Mouse (Mus musculus) T-helper 2 cell (primary cell): ENCODE results near the gene Ccn1.

ENCODE experiments used
- in situ Hi-C: fragments of 300-600 bp; cut with MboI, MseI; formaldehyde crosslinking; loops from one replicate; pipeline ENCODE4 v1.15.1; 2025; ENCODE audit warnings: high pct_unique_total_duplicates

The Ccn1 gene

DNA sequence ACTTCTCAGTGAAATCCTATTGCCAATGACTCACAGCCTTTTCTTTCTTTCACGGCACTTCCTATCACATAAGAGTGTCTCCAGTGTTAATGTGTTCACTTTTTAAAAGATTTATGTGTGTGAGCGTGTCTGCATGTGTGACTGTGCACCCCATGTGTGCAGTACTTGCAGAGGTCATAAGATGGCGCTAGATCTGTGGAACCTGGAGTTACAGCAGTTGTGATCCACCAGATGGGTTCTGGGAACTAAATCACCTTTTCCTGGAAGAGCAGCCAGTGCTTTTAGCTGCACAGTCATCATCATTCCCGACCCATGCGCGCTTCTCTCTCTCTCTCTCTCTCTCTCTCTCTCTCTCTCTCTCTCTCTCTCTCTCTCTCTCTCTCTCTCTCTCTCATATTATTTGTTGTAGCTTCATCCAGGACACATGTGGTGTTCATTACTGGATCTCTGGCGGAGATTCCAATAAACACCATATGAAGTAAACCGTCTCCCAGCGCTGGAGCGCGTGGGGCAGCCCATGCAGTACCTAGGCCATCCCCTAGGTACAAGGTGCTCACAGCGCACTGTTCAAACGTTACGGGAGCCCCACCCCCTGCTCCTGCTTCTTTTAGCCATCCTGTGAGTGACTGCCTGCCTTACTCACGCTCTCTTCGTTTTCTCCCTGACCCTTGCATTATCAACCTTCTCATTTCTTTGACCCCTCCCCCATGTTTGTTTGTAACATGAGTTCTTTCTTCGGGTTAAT, 30.0 kb downstream of the Ccn1 start:
- in situ Hi-C loops = loop anchor here (10.0 kb wide), 1 partner anchor 295 kb away; no protein-coding TSS in a partner anchor

DNA sequence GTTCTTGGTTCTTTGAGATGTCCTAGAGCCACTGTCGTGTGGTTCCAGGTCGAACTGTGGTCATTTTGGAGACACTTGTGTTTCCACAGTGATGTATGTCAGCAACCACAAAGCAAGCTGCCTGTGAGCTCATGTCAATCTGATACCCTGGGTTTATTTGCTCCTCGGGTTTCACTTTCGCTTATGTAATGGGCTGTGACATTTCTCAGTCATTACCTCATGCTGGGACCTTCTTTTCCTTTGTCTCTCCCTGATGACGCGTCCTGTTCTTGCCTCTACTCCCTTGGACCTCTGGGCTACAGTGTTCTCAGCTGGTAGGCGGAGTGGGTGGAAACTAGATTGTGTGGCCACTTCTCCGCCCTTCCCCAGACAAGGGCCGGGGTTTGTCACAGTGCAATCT, 31.5 kb downstream of the Ccn1 start:
- in situ Hi-C loops = loop anchor here (10.0 kb wide), 1 partner anchor 297 kb away; no protein-coding TSS in a partner anchor

DNA sequence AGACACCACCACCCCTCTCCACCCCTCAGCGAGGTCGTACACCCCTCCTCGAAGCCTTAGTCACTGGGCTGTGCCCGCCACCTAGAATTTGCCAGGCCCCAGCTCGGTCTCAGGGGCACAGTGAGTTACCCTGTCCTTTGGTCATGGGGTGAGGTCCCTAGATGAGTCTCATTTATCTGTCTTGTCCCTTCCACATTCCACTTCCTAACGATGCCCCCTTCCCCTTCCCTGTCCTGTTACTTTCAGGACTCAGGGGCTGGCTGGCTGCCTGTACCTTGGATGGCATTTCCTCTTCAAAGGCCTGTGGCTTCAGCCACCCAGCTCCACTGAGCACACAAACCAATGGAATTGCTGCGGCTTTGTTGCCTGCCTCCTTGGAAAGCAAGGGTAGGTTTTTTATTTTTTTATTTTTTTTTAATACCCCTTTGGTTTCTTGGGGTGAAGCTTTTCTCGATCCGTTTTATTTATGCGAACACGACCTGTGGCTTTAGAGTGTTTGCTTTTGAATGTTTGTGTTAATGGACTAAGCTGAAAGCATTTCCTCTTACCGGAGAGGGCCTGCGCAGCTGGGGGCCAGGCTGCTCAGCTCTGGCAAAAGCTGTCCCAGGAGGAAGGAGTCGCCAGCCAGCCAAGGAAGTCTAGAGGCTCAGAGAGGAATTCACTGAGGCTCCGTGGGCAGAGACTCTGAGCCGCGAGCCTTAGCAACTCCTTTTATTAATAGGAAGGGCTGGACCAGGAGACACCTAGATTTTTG, 35.2 kb downstream of the Ccn1 start:
- in situ Hi-C loops = loop anchor here (10.0 kb wide), 1 partner anchor 300 kb away; no protein-coding TSS in a partner anchor

DNA sequence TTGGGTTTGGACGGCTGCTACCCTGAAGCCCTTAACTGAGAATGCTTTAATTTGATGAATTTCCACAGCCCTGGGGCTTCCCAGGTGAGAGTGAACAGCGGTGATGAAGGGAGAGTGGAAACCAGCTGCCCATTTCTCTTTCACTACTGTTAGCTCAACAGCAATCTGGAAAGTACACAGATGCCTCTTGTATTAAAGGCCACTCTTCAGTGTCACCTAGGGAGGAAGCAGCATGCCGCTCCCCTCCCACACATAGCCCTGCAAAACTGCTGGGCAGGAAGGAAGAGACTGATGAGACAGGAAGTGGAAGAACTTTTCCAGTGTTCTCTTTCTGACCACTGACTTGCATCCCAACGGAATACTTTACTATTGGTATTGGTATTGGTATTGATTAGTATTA, 36.5 kb downstream of the Ccn1 start:
- in situ Hi-C loops = loop anchor here (10.0 kb wide), 1 partner anchor 302 kb away; no protein-coding TSS in a partner anchor

DNA sequence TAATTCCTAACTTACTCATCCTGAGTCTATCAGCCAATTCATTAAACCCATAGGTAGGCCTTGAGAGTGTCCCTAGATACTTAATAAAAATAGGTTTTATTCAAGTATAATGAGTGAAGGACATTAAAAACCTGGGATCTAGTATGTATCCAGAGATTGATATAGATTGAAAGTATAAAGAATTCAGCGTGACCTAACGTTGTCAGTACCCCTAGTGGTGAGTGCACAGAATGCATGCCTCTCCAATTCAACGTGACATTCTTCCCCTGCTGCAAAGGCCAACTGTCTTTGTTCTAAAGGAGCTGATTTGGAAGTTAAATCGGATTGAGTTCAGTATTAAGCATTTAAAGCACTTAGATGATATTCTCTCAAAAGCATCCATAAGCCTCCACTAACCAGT, 37.1 kb downstream of the Ccn1 start:
- in situ Hi-C loops = loop anchor here (10.0 kb wide), 1 partner anchor 302 kb away; no protein-coding TSS in a partner anchor

DNA sequence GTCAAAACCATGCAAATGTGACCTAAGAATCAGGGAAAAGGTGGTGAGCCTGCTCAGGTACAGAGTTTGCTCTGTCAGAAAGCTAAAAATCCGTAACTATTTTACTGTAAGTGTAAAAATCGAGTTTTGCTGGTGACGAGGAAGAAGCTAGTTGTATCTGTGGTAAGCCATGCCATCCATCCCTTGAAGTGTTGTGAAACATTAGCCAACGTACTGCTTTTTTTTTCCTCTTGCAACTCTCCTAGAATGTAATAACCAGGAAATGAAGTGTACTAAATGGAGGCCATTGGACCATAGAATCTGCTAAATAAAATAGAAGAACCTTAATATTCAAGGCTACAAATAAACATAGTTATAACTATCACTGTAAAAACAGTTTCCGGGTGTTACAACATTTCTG, 41.5 kb downstream of the Ccn1 start:
- in situ Hi-C loops = no loop called here

DNA sequence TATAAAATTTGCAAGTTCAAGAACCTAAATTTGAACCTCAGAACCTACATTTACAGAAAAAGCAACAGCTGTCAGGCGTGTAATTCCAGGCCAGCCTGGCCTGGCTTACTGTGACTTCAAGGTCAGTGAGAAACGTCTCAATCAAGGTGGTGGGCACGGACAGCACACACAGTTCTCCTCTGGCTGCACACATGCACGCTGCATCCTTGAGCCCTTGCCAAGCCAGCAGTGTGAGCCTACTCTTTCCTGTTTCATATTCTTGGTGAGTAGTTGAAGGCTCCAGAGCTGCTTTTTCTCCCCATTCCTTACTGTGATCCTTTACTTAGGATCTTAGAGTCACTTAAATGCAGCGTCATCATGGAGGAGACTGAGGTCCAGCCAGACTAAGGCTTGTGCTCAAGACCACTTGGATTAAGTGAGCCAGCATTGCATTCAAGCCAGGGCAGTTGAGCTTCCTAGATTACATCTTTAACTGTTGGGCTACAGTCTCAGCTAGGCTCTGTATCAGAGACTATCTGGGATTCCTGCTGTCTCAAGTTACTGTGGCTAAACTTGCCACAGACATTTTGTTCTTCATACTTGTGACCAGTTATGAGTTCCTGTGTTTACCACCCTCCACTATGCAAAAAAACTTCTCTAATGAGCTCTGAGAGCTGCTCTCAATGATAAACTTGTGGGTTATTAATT, 44.2 kb downstream of the Ccn1 start:
- in situ Hi-C loops = no loop called here

DNA sequence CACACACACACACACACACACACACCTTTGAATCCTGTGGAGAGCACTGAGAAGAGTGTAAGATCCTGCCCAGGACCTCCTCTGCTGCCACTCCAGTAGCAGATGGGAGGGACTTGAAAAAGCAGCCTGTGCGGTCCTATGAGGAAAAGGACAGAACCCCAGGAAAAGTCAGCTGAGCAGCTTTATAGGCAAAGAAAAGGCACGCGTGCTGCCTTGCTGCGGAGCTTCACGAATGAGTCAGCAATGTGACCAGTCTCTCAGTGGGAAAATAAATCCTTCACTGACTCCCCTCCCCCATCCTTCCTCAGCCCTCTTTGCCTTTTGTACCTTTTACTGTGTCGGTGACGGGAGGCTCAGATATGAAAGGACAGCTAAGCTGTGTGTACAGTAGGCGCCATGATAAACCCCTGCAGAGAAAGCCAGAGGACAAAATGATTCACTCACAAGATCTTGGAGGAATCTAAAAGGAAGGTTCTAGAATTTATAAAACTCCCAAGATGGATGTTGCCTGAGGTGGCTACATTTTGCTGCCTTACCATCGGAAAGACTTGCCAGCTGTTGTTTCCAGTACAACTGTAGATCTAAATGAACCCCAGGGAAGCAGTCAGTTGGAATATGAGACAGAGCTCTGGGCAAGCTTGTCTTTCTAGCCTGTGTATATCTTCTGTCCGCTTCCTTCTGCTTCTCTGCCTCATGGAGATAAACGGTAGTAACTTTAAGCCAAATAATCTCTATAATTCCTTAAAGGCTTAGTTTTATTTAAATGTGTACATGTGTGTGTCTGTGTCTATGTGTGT, 47.2 kb downstream of the Ccn1 start:
- in situ Hi-C loops = no loop called here

DNA sequence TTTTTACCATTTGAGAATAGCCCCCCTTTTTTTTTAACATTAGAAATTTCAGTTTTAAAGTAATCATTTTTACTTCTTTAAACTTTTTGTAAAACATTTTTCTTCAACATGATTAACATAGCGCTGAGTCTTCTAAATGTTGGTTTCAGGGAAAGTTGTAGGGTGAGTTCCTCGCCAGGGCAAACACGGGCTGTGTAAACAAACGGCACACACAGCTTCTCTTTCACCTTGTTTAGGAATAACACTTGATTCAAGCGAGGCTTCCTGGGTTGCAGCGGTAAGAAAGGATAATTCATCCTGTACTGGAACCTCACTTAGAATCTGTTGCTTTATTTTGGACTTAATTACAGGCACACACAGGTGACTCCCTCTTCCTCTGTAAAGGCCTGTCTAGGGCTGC, 48.4 kb downstream of the Ccn1 start:
- in situ Hi-C loops = no loop called here

DNA sequence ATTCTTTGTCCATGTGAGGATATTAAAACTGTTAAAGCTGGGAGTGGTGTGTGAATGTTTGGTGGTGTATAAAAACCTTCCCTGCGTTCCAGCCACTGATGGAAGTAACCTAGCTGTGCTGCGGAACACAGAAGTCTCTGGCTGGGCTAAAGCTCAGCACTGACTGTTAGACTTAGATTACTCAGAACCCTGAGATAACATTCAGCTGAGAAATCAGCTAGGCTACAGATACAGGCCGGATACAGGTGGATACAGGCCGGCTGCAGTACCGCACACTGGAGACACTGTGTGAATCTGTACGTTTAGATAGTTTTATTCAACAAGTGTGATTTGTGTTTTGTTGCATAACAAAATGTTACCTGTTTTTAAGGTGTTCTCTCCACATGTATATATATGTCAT, 49.0 kb downstream of the Ccn1 start:
- in situ Hi-C loops = no loop called here

DNA sequence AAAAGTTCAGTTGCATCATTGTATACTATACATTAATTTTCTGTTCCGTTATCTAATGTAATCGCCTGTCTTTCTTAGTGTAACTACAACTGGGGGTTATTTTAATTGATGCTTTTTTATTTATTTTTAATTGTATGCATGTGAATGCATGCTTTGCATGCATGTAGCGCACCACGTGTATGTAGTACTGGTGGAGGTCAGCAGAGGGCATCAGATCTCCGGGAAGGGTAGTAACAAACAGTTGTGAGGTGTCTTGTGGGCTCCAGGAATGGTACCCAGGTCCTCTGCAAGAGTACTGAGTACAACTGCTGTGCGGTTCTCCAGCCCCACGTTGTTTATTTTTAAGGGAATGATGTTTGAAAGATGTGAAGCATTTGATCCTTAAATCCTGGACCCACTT, 50.7 kb downstream of the Ccn1 start:
- in situ Hi-C loops = no loop called here
